16 mouse cellular contexts compared by ENCODE assay signal in genomic region chr12:57958527-57958926, GRCm38 (mm10).
"Had no signal": no experiment of that assay in that cellular context is flagged by ENCODE, and none has a peak within 500 bp of the region (broad histone marks: within the 10 kb centered on the region; RNA-seq: fewer than 3 reads in every experiment).

No protein-coding gene starts in this region.

- H3K4me1 ChIP-seq: neural tube, embryonic 13.5 days; neural tube, embryonic 15.5 days; stomach, embryonic 15.5 days had no signal

- H3K27me3 ChIP-seq: neural tube, embryonic 13.5 days; neural tube, embryonic 15.5 days; stomach, embryonic 15.5 days had no signal

- DNase-seq: retina, postnatal 1 day; right cerebral cortex, adult 18-20 months; right cerebral cortex, postnatal 14 days; right cerebral cortex, postnatal 25 days; right cerebral cortex, postnatal 4 days; spleen, adult 18-20 months; thymus, adult 18-20 months; thymus, adult 2 months; thymus, postnatal 14 days; thymus, postnatal 25 days; thymus, postnatal 36 days; thymus, postnatal 4 days had no signal

- H3K4me2 ChIP-seq: neural tube, embryonic 13.5 days; neural tube, embryonic 15.5 days; stomach, embryonic 15.5 days had no signal

- H3K9ac ChIP-seq: neural tube, embryonic 13.5 days; neural tube, embryonic 15.5 days; stomach, embryonic 15.5 days had no signal

- H3K4me3 ChIP-seq: neural tube, embryonic 13.5 days; neural tube, embryonic 15.5 days; stomach, embryonic 15.5 days had no signal

- H3K36me3 ChIP-seq: neural tube, embryonic 13.5 days; neural tube, embryonic 15.5 days; stomach, embryonic 15.5 days had no signal

- H3K27ac ChIP-seq: neural tube, embryonic 13.5 days; neural tube, embryonic 15.5 days; stomach, embryonic 15.5 days; stomach, postnatal 0 days had no signal

- H3K9me3 ChIP-seq: neural tube, embryonic 13.5 days; neural tube, embryonic 15.5 days; stomach, embryonic 15.5 days had no signal
